Mouse (Mus musculus) right cerebral cortex, postnatal 10 days (tissue): Measurements from ENCODE around the gene Morc3.

Source experiments
- DNase-seq, 2 experiments: peaks; one replicate each; pipeline ENCODE4 v3.0.0; 2021; ENCODE audit warnings: low spot score in 2 of 2

Morc3 gene

GRCm38 (mm10) chr16:93920673-93921072 is 88.8 kb downstream of the Morc3 start:
- DNase-seq, result no peak

GRCm38 (mm10) chr16:93922835-93923389 is 91.0 kb downstream of the Morc3 start:
- DNase-seq, result no peak

- no peak for DNase-seq
Measured at GRCm38 (mm10) chr16:93923788-93924187, 91.9 kb downstream of the Morc3 start.
